Mouse (Mus musculus) neural tube, embryonic 11.5 days (tissue): ENCODE data around the gene Gnao1. TPM values are rescaled to one million over a fixed set of nuclear protein-coding genes. Genes with fewer than 3 reads are reported as not detected.

Experiments
- microRNA-seq: library from miRNA; unstranded; fragments of <30 nt; microRNA quantifications from one replicate; pipeline ENCODE4, GENCODE M21; 2016
- polyA plus RNA-seq: library from polyadenylated mRNA; unstranded; fragments of >200 nt; fragmentation: Nextera tagmentation; extraction: Ambion mirVana; gene quantifications from 2 replicates; pipeline ENCODE4 v1.2.1, GENCODE M21; 2014

The Gnao1 gene
- polyA plus RNA-seq, 1 experiment from 2014 or later = 39.0 TPM

Small RNA genes within 50 kb of the gene (microRNA-seq; reads per million reads assigned to microRNA genes)
- gene Gm24159 = not detected

Other genes starting within 250 kb of the Gnao1 start
- 58.8 and 61.6 TPM in 2 replicates for gene Amfr, start 202.9 kb downstream of the Gnao1 start, polyA plus RNA-seq
- 160 and 162 TPM in 2 replicates for gene Nudt21, start 227.1 kb downstream of the Gnao1 start, polyA plus RNA-seq
- gene Ogfod1, start 227.2 kb downstream of the Gnao1 start, polyA plus RNA-seq = 12.5 and 14.2 TPM in 2 replicates